Comparison of ENCODE assay signal across 12 mouse cellular contexts in genomic region chr16:64166676-64167407, GRCm38 (mm10).
DNase-seq lines count a peak whose midpoint lies in the region; ATAC-seq lines count a peak whose summit lies in the region.
"Had no signal": no experiment of that assay in that cellular context is flagged by ENCODE, and none has a peak within 500 bp of the region (broad histone marks: within the 10 kb centered on the region; RNA-seq: fewer than 3 reads in every experiment).

No protein-coding gene starts in this region.

- no peaks in the 10 kb centered on the region for H3K9me3 ChIP-seq in heart, embryonic 14.5 days (ENCODE audit: control insufficient read depth, low read length)
- no peaks in the 10 kb centered on the region for H3K9me3 ChIP-seq in midbrain, embryonic 11.5 days (ENCODE audit: control insufficient read depth, low read length)
- H3K9me3 ChIP-seq in midbrain, embryonic 15.5 days, result no peaks in the 10 kb centered on the region

- H3K4me2 ChIP-seq in heart, embryonic 14.5 days (ENCODE audit: low read length), result peak overlapping the region; percentile 9
- H3K4me2 ChIP-seq in midbrain, embryonic 11.5 days, result no peak overlapping the region
- no peak overlapping the region for H3K4me2 ChIP-seq in midbrain, embryonic 15.5 days

- DNase-seq in heart, adult 18-20 months, result no peak
- DNase-seq in midbrain, embryonic 11.5 days (ENCODE audit: low spot score, missing footprints), result no peak
- DNase-seq in brain, adult 2 months (ENCODE audit: low read depth, low spot score), result peak; percentile 24
- DNase-seq in frontal cortex, postnatal 36 days (ENCODE audit: low spot score in 2 of 2), result peak; percentile 9 to 11
- DNase-seq in cerebellum, adult 8-10 months, result no peak
- DNase-seq: kidney, adult 2 months; lung, postnatal 10 days; spleen, adult 18-20 months; thymus, postnatal 36 days had no signal

- no peak for ATAC-seq in heart, embryonic 14.5 days (ENCODE audit: insufficient number of reproducible peaks, insufficient read depth, low FRiP score, low read depth)
- peak; percentile 54; the same call in 1 of the 2 replicates for ATAC-seq in midbrain, embryonic 11.5 days (ENCODE audit: low FRiP score)
- ATAC-seq in midbrain, embryonic 15.5 days (replicated peaks), result no peak

- no peaks in the 10 kb centered on the region for H3K36me3 ChIP-seq in heart, embryonic 14.5 days (ENCODE audit: control insufficient read depth, insufficient read depth, low read length)
- H3K36me3 ChIP-seq in midbrain, embryonic 11.5 days (ENCODE audit: control insufficient read depth, insufficient read depth, low read length), result no peaks in the 10 kb centered on the region
- no peaks in the 10 kb centered on the region for H3K36me3 ChIP-seq in midbrain, embryonic 15.5 days (replicated peaks)

- no peak overlapping the region for H3K4me3 ChIP-seq in heart, embryonic 14.5 days (ENCODE audit: control insufficient read depth in 1 of 2, insufficient read depth in 1 of 2, low read depth in 1 of 2, low read length in 2 of 2)
- H3K4me3 ChIP-seq in midbrain, embryonic 11.5 days (ENCODE audit: low read depth, low read length), result no peak overlapping the region
- H3K4me3 ChIP-seq in midbrain, embryonic 15.5 days, result no peak overlapping the region
- H3K4me3 ChIP-seq: left cerebral cortex, adult 2 months had no signal

- WGBS in heart, embryonic 14.5 days, result 18% methylated on average over 8 of the region's 8 CpGs
- WGBS in midbrain, embryonic 11.5 days, result 58% methylated on average over 8 of the region's 8 CpGs
- 35% methylated on average over 8 of the region's 8 CpGs for WGBS in midbrain, embryonic 15.5 days

- 0 out of 4 replicates have a peak, but pooled peaks cover 0 to 9% of the 10 kb centered on the region in 2 experiments for H3K4me1 ChIP-seq in heart, embryonic 14.5 days (ENCODE audit: control insufficient read depth in 2 of 2, insufficient read depth in 2 of 2, low read length in 2 of 2)
- peaks cover 3% of the 10 kb centered on the region; the same call in 1 of the 2 replicates for H3K4me1 ChIP-seq in midbrain, embryonic 11.5 days (ENCODE audit: control insufficient read depth, insufficient read depth, low read length)
- H3K4me1 ChIP-seq in midbrain, embryonic 15.5 days, result no peaks in the 10 kb centered on the region; the same call in 1 of the 2 replicates

- H3K27me3 ChIP-seq in heart, embryonic 14.5 days (ENCODE audit: control insufficient read depth, insufficient read depth, low read length), result no peaks in the 10 kb centered on the region
- no peaks in the 10 kb centered on the region for H3K27me3 ChIP-seq in midbrain, embryonic 11.5 days (ENCODE audit: control insufficient read depth, insufficient read depth, low read length)
- H3K27me3 ChIP-seq in midbrain, embryonic 15.5 days (replicated peaks), result no peaks in the 10 kb centered on the region

- no peak overlapping the region for H3K9ac ChIP-seq in heart, embryonic 14.5 days (ENCODE audit: low read length)
- no peak overlapping the region for H3K9ac ChIP-seq in midbrain, embryonic 11.5 days (ENCODE audit: low read length)
- no peak overlapping the region for H3K9ac ChIP-seq in midbrain, embryonic 15.5 days

- 0 out of 4 replicates have a peak overlapping the region, but pooled peaks of 1 of the 2 experiments have one; percentile 20 for H3K27ac ChIP-seq in heart, embryonic 14.5 days (replicated peaks in 1 of 2; ENCODE audit: control insufficient read depth in 1 of 2, insufficient read depth in 1 of 2, low read depth in 2 of 2, low read length in 2 of 2)
- H3K27ac ChIP-seq in midbrain, embryonic 11.5 days (ENCODE audit: low read depth, low read length), result no peak overlapping the region
- no peak overlapping the region for H3K27ac ChIP-seq in midbrain, embryonic 15.5 days
- H3K27ac ChIP-seq: left cerebral cortex, adult 2 months had no signal

Comparison
In these comparisons a context has a peak if more than half of its experiments do, and no peak if none do; other contexts are left out.
1. DNase-seq: peak in brain, adult 2 months (single experiment) and frontal cortex, postnatal 36 days (2 of 2); none in heart, adult 18-20 months (0 of 2), midbrain, embryonic 11.5 days (single experiment) and cerebellum, adult 8-10 months (single experiment).